Mouse (Mus musculus) olfactory bulb, adult 2 months (tissue): ENCODE data around the gene Pex6.

Experiments
- CTCF ChIP-seq: fragments of 200-500 bp; IDR thresholded peaks from 2 replicates; pipeline ENCODE4 v1.5.1; 2012; ENCODE audit warnings: low read depth, mild to moderate bottlenecking, low read length, moderate library complexity; ENCODE audit not compliant: insufficient read depth
- POLR2A ChIP-seq: fragments of 200-500 bp; IDR thresholded peaks from 2 replicates; pipeline ENCODE4 v1.6.1; 2012; ENCODE audit warnings: mild to moderate bottlenecking, low read depth, low read length, moderate library complexity; ENCODE audit not compliant: insufficient read depth

GRCm38 (mm10) chr17:46694517-46695063 lies 16.7 kb upstream of the Pex6 start:
- no peak for TF ChIP-seq CTCF
- no peak for TF ChIP-seq POLR2A
